Mouse (Mus musculus): ENCODE measurements around the gene Zfp628. TPM values are rescaled to one million over a fixed set of nuclear protein-coding genes. Genes with fewer than 3 reads are reported as not detected.
A peak's percentile ranks its signal among the peaks of the same experiment; 100 is the strongest.

Gene Zfp628
- polyA plus RNA-seq, 1 experiment from 2014 or later, result 4.3 TPM

GRCm38 (mm10) chr7:4953815-4954445 lies 38.9 kb downstream of the Zfp628 start:
- WGBS, result 32% methylated on average over 10 of the region's 10 CpGs
- DNase-seq (ENCODE audit: low spot score), result no peak
- no peaks in the 10 kb centered on the region for H3K4me1 ChIP-seq
- H3K9me3 ChIP-seq (replicated peaks), result no peaks in the 10 kb centered on the region
- no peaks in the 10 kb centered on the region for H3K27me3 ChIP-seq (ENCODE audit: low read depth, poor library complexity, severe bottlenecking)
- H3K36me3 ChIP-seq, result no peaks in the 10 kb centered on the region
- no peak overlapping the region for H3K4me3 ChIP-seq
- no peak overlapping the region for H3K27ac ChIP-seq (replicated peaks)

DNA sequence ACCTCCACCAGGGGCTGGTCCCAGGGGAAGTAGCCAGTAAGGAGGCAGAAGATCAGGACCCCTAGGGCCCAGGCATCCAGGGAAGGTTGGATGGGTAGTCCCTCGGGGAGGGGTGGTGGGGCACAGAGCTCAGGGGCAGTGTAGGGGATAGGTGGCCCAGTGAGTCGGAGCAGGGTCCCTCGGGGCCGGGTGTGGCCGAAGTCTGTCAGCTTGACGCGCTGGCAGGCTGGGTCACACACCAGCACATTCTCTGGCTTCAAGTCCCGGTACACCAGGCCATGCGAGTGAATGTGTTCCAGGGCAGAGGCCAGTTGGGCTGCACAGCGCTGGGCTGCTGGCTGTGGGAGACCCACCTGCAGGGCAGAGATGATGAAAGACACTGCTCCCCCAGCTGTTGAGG lies 42.3 kb downstream of the Zfp628 start:
- H3K9me3 ChIP-seq (replicated peaks), result no peaks in the 10 kb centered on the region
- no peaks in the 10 kb centered on the region for H3K4me1 ChIP-seq
- no peak overlapping the region for H3K27ac ChIP-seq (replicated peaks)
- no peaks in the 10 kb centered on the region for H3K27me3 ChIP-seq (ENCODE audit: low read depth, poor library complexity, severe bottlenecking)
- 85% methylated on average over 10 of the region's 10 CpGs for WGBS
- H3K4me3 ChIP-seq, result no peak overlapping the region
- H3K36me3 ChIP-seq, result no peaks in the 10 kb centered on the region
- DNase-seq (ENCODE audit: low spot score), result no peak

GRCm38 (mm10) chr7:4963527-4963926 lies 48.5 kb downstream of the Zfp628 start:
- no peak overlapping the region for H3K4me3 ChIP-seq
- H3K27ac ChIP-seq (replicated peaks), result no peak overlapping the region
- H3K36me3 ChIP-seq, result no peaks in the 10 kb centered on the region
- WGBS, result 77% methylated on average over 5 of the region's 5 CpGs
- no peak for DNase-seq (ENCODE audit: low spot score)
- H3K4me1 ChIP-seq, result peaks cover 5% of the 10 kb centered on the region; the same call in 1 of the 2 replicates
- no peaks in the 10 kb centered on the region for H3K27me3 ChIP-seq (ENCODE audit: low read depth, poor library complexity, severe bottlenecking)
- no peaks in the 10 kb centered on the region for H3K9me3 ChIP-seq (replicated peaks)

DNA sequence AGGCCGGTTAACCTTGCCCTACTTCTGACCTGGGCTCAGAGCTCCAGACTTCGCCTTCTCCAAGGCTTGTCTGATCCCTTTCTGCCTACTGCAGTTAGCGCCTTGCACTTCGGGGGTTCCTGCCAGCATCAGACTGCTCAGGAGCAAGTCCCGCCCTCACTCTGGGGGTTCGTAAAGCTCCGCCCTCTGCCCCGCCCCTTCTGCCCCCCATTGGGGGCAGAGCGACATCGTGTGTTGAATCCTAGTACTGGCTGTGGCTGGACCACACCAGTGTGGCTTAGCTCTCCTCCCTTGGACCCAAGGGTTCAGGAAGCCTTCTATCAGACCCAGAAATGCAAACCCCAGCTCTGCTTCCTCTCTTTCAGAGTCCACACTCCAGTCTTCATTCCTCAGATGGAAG lies 49.3 kb downstream of the Zfp628 start, which contains the start of gene Sbk2:
Sbk2 (minus strand) TSS at position 135 of the 400 bp plus-strand sequence.
- WGBS, result 8% methylated on average over 10 of the region's 10 CpGs
- H3K4me3 ChIP-seq, result peak within 1 kb of the TSS; percentile 31; the same call in 1 of the 2 replicates
- no peaks in the 10 kb centered on the region for H3K36me3 ChIP-seq
- no peak within 1 kb of the TSS for H3K27ac ChIP-seq (replicated peaks)
- no peaks in the 10 kb centered on the region for H3K9me3 ChIP-seq (replicated peaks)
- H3K4me1 ChIP-seq, result peaks cover 5% of the 10 kb centered on the region; the same call in 1 of the 2 replicates
- DNase-seq (ENCODE audit: low spot score), result peak; percentile 54
- H3K27me3 ChIP-seq (ENCODE audit: low read depth, poor library complexity, severe bottlenecking), result no peaks in the 10 kb centered on the region

- DNase-seq (ENCODE audit: low spot score), result no peak
- Histone ChIP-seq H3K27me3 (ENCODE audit: low read depth, poor library complexity, severe bottlenecking) (no peaks in the 10 kb centered on the region), H3K9me3 (replicated peaks) (no peaks in the 10 kb centered on the region), H3K27ac (replicated peaks) (no peak overlapping the region), H3K4me3 (no peak overlapping the region), H3K4me1 (peaks cover 5% of the 10 kb centered on the region; the same call in 1 of the 2 replicates), H3K36me3 (no peaks in the 10 kb centered on the region)
- WGBS, result 85% methylated on average over 5 of the region's 5 CpGs
These were observed 50.0 kb downstream of the Zfp628 start for GRCm38 (mm10) chr7:4964988-4965387.

GRCm38 (mm10) chr7:4971068-4971467 lies 56.1 kb downstream of the Zfp628 start, which contains the start of gene Sbk3:
TSS of gene Sbk3 (minus strand) at chr7:4971168.
- no peaks in the 10 kb centered on the region for H3K9me3 ChIP-seq (replicated peaks)
- no peak within 1 kb of the TSS for H3K4me3 ChIP-seq
- H3K27me3 ChIP-seq (ENCODE audit: low read depth, poor library complexity, severe bottlenecking), result no peaks in the 10 kb centered on the region
- no peaks in the 10 kb centered on the region for H3K36me3 ChIP-seq
- H3K4me1 ChIP-seq, result peaks cover 11% of the 10 kb centered on the region
- 0 out of 2 replicates have a peak within 1 kb of the TSS, but pooled peaks have one; percentile 6 for H3K27ac ChIP-seq (replicated peaks)
- WGBS, result 41% methylated on average over 6 of the region's 6 CpGs
- DNase-seq (ENCODE audit: low spot score), result no peak

Other genes with a start within 250 kb of the Zfp628 start
- 132 and 142 TPM in 2 replicates for gene Hspbp1, start 230.1 kb upstream of the Zfp628 start, polyA plus RNA-seq (2016; fragmentation: Nextera tagmentation; extraction: Ambion mirVana)
- 1.7 and 2.3 TPM in 2 replicates for gene Brsk1, start 224.6 kb upstream of the Zfp628 start, polyA plus RNA-seq (2016; fragmentation: Nextera tagmentation; extraction: Ambion mirVana)
- gene Tmem150b, start 190.0 kb upstream of the Zfp628 start, polyA plus RNA-seq (2016; fragmentation: Nextera tagmentation; extraction: Ambion mirVana), result 0.10 TPM in 2 replicates
- gene Kmt5c, start 175.1 kb upstream of the Zfp628 start, polyA plus RNA-seq (2016; fragmentation: Nextera tagmentation; extraction: Ambion mirVana), result 91.6 and 103 TPM in 2 replicates
- gene Cox6b2, start 162.1 kb upstream of the Zfp628 start, polyA plus RNA-seq (2016; fragmentation: Nextera tagmentation; extraction: Ambion mirVana), result 44.1 and 46.7 TPM in 2 replicates
- gene Fam71e2, start 143.9 kb upstream of the Zfp628 start, polyA plus RNA-seq (2016; fragmentation: Nextera tagmentation; extraction: Ambion mirVana), result not detected in 2 replicates
- gene Il11, start 132.4 kb upstream of the Zfp628 start, polyA plus RNA-seq (2016; fragmentation: Nextera tagmentation; extraction: Ambion mirVana), result 0.21 TPM in 1 of 2 replicates, not detected in the other
- gene Tmem190, start 132.3 kb upstream of the Zfp628 start, polyA plus RNA-seq (2016; fragmentation: Nextera tagmentation; extraction: Ambion mirVana), result not detected in 2 replicates
- gene Tmem238, start 125.6 kb upstream of the Zfp628 start, polyA plus RNA-seq (2016; fragmentation: Nextera tagmentation; extraction: Ambion mirVana), result 2.7 and 3.4 TPM in 2 replicates
- gene Rpl28, start 122.3 kb upstream of the Zfp628 start, polyA plus RNA-seq (2016; fragmentation: Nextera tagmentation; extraction: Ambion mirVana), result 339 and 383 TPM in 2 replicates
- gene Ube2s, start 102.6 kb upstream of the Zfp628 start, polyA plus RNA-seq (2016; fragmentation: Nextera tagmentation; extraction: Ambion mirVana), result 357 and 426 TPM in 2 replicates
- gene Shisa7, start 70.5 kb upstream of the Zfp628 start, polyA plus RNA-seq (2016; fragmentation: Nextera tagmentation; extraction: Ambion mirVana), result 0.28 and 1.1 TPM in 2 replicates
- 2.8 and 4.1 TPM in 2 replicates for gene Isoc2b, start 45.0 kb upstream of the Zfp628 start, polyA plus RNA-seq (2016; fragmentation: Nextera tagmentation; extraction: Ambion mirVana)
- 0.64 and 0.70 TPM in 2 replicates for gene Isoc2a, start 38.1 kb upstream of the Zfp628 start, polyA plus RNA-seq (2016; fragmentation: Nextera tagmentation; extraction: Ambion mirVana)
- 0.20 TPM in 1 of 2 replicates, not detected in the other for gene Gm36210, start 8.7 kb upstream of the Zfp628 start, polyA plus RNA-seq (2016; fragmentation: Nextera tagmentation; extraction: Ambion mirVana)
- 10.4 and 11.6 TPM in 2 replicates for gene Nat14, start 6.8 kb downstream of the Zfp628 start, polyA plus RNA-seq (2016; fragmentation: Nextera tagmentation; extraction: Ambion mirVana)
- gene Ssc5d, start 10.6 kb downstream of the Zfp628 start, polyA plus RNA-seq (2016; fragmentation: Nextera tagmentation; extraction: Ambion mirVana), result 1.6 and 1.9 TPM in 2 replicates
- gene Sbk2, start 49.2 kb downstream of the Zfp628 start, polyA plus RNA-seq (2016; fragmentation: Nextera tagmentation; extraction: Ambion mirVana), result 0.05 and 0.26 TPM in 2 replicates
- gene Sbk3, start 56.0 kb downstream of the Zfp628 start, polyA plus RNA-seq (2016; fragmentation: Nextera tagmentation; extraction: Ambion mirVana), result not detected in 2 replicates
- 26.2 and 35.6 TPM in 2 replicates for gene Zfp579, start 80.9 kb downstream of the Zfp628 start, polyA plus RNA-seq (2016; fragmentation: Nextera tagmentation; extraction: Ambion mirVana)
- 7.1 and 9.1 TPM in 2 replicates for gene Zfp524, start 99.2 kb downstream of the Zfp628 start, polyA plus RNA-seq (2016; fragmentation: Nextera tagmentation; extraction: Ambion mirVana)
- gene Fiz1, start 99.5 kb downstream of the Zfp628 start, polyA plus RNA-seq (2016; fragmentation: Nextera tagmentation; extraction: Ambion mirVana), result 56.7 and 58.1 TPM in 2 replicates
- gene Gm44973, start 100.3 kb downstream of the Zfp628 start, polyA plus RNA-seq (2016; fragmentation: Nextera tagmentation; extraction: Ambion mirVana), result 1.2 and 1.5 TPM in 2 replicates
- 5.2 and 5.5 TPM in 2 replicates for gene Zfp865, start 105.2 kb downstream of the Zfp628 start, polyA plus RNA-seq (2016; fragmentation: Nextera tagmentation; extraction: Ambion mirVana)
- gene Ccdc106, start 105.3 kb downstream of the Zfp628 start, polyA plus RNA-seq (2016; fragmentation: Nextera tagmentation; extraction: Ambion mirVana), result 5.1 and 5.2 TPM in 2 replicates
- gene 4632433K11Rik, start 118.9 kb downstream of the Zfp628 start, polyA plus RNA-seq (2016; fragmentation: Nextera tagmentation; extraction: Ambion mirVana), result not detected in 2 replicates
- 2.8 and 4.2 TPM in 2 replicates for gene Zfp784, start 123.2 kb downstream of the Zfp628 start, polyA plus RNA-seq (2016; fragmentation: Nextera tagmentation; extraction: Ambion mirVana)
- gene Zfp580, start 136.3 kb downstream of the Zfp628 start, polyA plus RNA-seq (2016; fragmentation: Nextera tagmentation; extraction: Ambion mirVana), result 41.2 and 51.2 TPM in 2 replicates
- 176 and 180 TPM in 2 replicates for gene U2af2, start 146.9 kb downstream of the Zfp628 start, polyA plus RNA-seq (2016; fragmentation: Nextera tagmentation; extraction: Ambion mirVana)
- 56.1 and 60.7 TPM in 2 replicates for gene Epn1, start 165.0 kb downstream of the Zfp628 start, polyA plus RNA-seq (2016; fragmentation: Nextera tagmentation; extraction: Ambion mirVana)
- not detected in 2 replicates for gene Rfpl4, start 201.7 kb downstream of the Zfp628 start, polyA plus RNA-seq (2016; fragmentation: Nextera tagmentation; extraction: Ambion mirVana)
- gene Rasl2-9, start 210.7 kb downstream of the Zfp628 start, polyA plus RNA-seq (2016; fragmentation: Nextera tagmentation; extraction: Ambion mirVana), result 0.33 and 0.48 TPM in 2 replicates
- not detected in 2 replicates for gene Vmn1r55, start 234.5 kb downstream of the Zfp628 start, polyA plus RNA-seq (2016; fragmentation: Nextera tagmentation; extraction: Ambion mirVana)